Mouse (Mus musculus): ENCODE results near the gene Gm21119.
"Not testable (repeated sequence)": the region's sequence is repeated elsewhere in the genome, so short reads cannot be mapped to it uniquely, and the experiment has no call there.

The Gm21119 gene

DNA sequence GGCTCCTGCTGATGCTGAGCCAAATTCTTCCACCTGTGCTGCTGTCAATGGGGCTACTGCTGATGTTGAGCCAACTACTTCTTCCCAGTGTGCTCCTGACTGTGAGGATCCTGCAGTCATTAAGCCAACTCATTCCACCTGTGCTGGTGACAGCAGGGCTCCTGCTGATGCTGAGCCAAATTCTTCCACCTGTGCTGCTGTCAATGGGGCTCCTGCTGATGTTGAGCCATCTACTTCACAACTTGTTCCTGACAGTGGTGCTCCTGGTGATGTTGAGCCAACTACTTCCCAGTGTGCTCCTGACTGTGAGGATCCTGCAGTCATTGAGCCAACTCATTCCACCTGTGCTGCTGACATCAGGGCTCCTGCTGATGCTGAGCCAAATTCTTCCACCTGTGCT lies 63.7 kb downstream of the Gm21119 start:
- DNase-seq (ENCODE audit: low read depth) = not testable (repeated sequence)

Data from 416B (cell line).